Mouse (Mus musculus) gastrocnemius, postnatal 14 days (tissue): ENCODE measurements around the gene Ino80b. TPM values are rescaled to one million over a fixed set of nuclear protein-coding genes. Genes with fewer than 3 reads are reported as not detected.

ENCODE experiments used
- microRNA-seq, 2 experiments: library from miRNA; unstranded; fragments of <30 nt; microRNA quantifications; one replicate each; pipeline ENCODE4 v1.2.0; 2021
- total RNA-seq, 2 experiments: library from RNA; stranded (reverse); gene quantifications; 2 replicates each; pipeline ENCODE4 v1.2.3; 2021

Ino80b gene
- total RNA-seq, 2 experiments from 2014 or later: 14.5 to 15.2 TPM

Small RNAs within 50 kb of the gene (microRNA-seq; reads per million reads assigned to microRNA genes)
- 0 reads per million in 2 experiments for gene Mir3470a

Other genes with a start within 250 kb of the Ino80b start
- under 1 TPM; 0.16 to 0.71 TPM for gene Sema4f, start 185.7 kb downstream of the Ino80b start, total RNA-seq
- gene M1ap, start 178.5 kb downstream of the Ino80b start, total RNA-seq: 1 to 10 TPM in 1 of 2 experiments, under 1 TPM in 1; 0.82 to 1.1 TPM
- gene Dok1, start 92.0 kb downstream of the Ino80b start, total RNA-seq: 1 to 10 TPM; 5.0 to 7.1 TPM
- 1 to 10 TPM; 6.9 to 7.4 TPM for gene Loxl3, start 91.3 kb downstream of the Ino80b start, total RNA-seq
- 10 to 100 TPM; 60.2 to 65.8 TPM for gene Aup1, start 70.9 kb downstream of the Ino80b start, total RNA-seq
- gene Htra2, start 70.2 kb downstream of the Ino80b start, total RNA-seq: 10 to 100 TPM; 20.0 to 21.7 TPM
- gene Dqx1, start 67.6 kb downstream of the Ino80b start, total RNA-seq: under 1 TPM; 0.27 to 0.35 TPM
- gene Tlx2, start 55.1 kb downstream of the Ino80b start, total RNA-seq: not detected
- gene Pcgf1, start 47.6 kb downstream of the Ino80b start, total RNA-seq: 1 to 10 TPM; 6.8 to 7.0 TPM
- gene Lbx2, start 39.1 kb downstream of the Ino80b start, total RNA-seq: under 1 TPM in 1 of 2 experiments, not detected in 1; 0.49 TPM
- 1 to 10 TPM in 1 of 2 experiments, not detected in 1; 1.2 TPM for gene Ccdc142, start 23.8 kb downstream of the Ino80b start, total RNA-seq
- under 1 TPM; 0.88 to 1.00 TPM for gene Gm42688, start 23.8 kb downstream of the Ino80b start, total RNA-seq
- gene Mrpl53, start 16.4 kb downstream of the Ino80b start, total RNA-seq: 100 to 1,000 TPM; 100 to 117 TPM
- 1 to 10 TPM; 6.8 to 8.8 TPM for gene Mogs, start 9.9 kb downstream of the Ino80b start, total RNA-seq
- gene Wbp1, start 3.9 kb downstream of the Ino80b start, total RNA-seq: 10 to 100 TPM; 48.2 to 50.5 TPM
- gene Rtkn, start 10.0 kb upstream of the Ino80b start, total RNA-seq: 10 to 100 TPM; 13.0 to 16.5 TPM
- 1 to 10 TPM; 1.2 to 2.0 TPM for gene Wdr54, start 31.0 kb upstream of the Ino80b start, total RNA-seq
- gene 1700003E16Rik, start 31.0 kb upstream of the Ino80b start, total RNA-seq: not detected
- 100 to 1,000 TPM; 116 to 120 TPM for gene Dctn1, start 40.5 kb upstream of the Ino80b start, total RNA-seq
- not detected for gene Slc4a5, start 94.4 kb upstream of the Ino80b start, total RNA-seq
- gene Mthfd2, start 200.5 kb upstream of the Ino80b start, total RNA-seq: 1 to 10 TPM; 3.7 to 6.7 TPM
- 10 to 100 TPM; 15.7 to 17.5 TPM for gene Mob1a, start 200.6 kb upstream of the Ino80b start, total RNA-seq
- gene Bola3, start 223.7 kb upstream of the Ino80b start, total RNA-seq: 100 to 1,000 TPM; 214 to 234 TPM